Mouse (Mus musculus): ENCODE data around the gene Slx1b. TPM values are rescaled to one million over a fixed set of nuclear protein-coding genes. Genes with fewer than 3 reads are reported as not detected.

The Slx1b gene
- polyA plus RNA-seq, 1 experiment = 13.2 TPM

GRCm38 (mm10) chr7:126702861-126703756 is 7.5 kb upstream of the Slx1b start:
- H3K27ac ChIP-seq (ENCODE audit: insufficient read depth, low read length) = peak overlapping the region; percentile 100
- H3K4me1 ChIP-seq (ENCODE audit: control insufficient read depth, insufficient read depth, insufficient read length) = peaks cover 26% of the 10 kb centered on the region
- H3K4me3 ChIP-seq (ENCODE audit: extremely low read depth, insufficient read depth, insufficient read length) = peak overlapping the region; percentile 83
- peak in 1 of 2 experiments; percentile 75 for DNase-seq (ENCODE audit: low read depth in 1 of 2, low spot score in 2 of 2)
- 13% methylated on average over 12 of the region's 12 CpGs for WGBS
- TF ChIP-seq CTCF (IDR thresholded peaks at IDR 0.05; ENCODE audit: extremely low read depth, insufficient read depth, insufficient read length, insufficient replicate concordance) = no peak
- peak; percentile 77 for TF ChIP-seq POLR2A (IDR thresholded peaks at IDR 0.05; ENCODE audit: low read depth, low read length)
- H3K36me3 ChIP-seq (ENCODE audit: control insufficient read depth, insufficient read depth, low read length) = peaks cover 46% of the 10 kb centered on the region
- no peaks in the 10 kb centered on the region for H3K27me3 ChIP-seq (ENCODE audit: control insufficient read depth, insufficient read depth, low read length)

GRCm38 (mm10) chr7:126702358-126702757 is 6.8 kb upstream of the Slx1b start:
- TF ChIP-seq CTCF (IDR thresholded peaks at IDR 0.05; ENCODE audit: extremely low read depth, insufficient read depth, insufficient read length, insufficient replicate concordance) = no peak
- peak; percentile 62; the same call in 1 of the 2 replicates for TF ChIP-seq POLR2A (IDR thresholded peaks at IDR 0.05; ENCODE audit: low read depth, low read length)
- Histone ChIP-seq H3K27me3 (ENCODE audit: control insufficient read depth, insufficient read depth, low read length) (no peaks in the 10 kb centered on the region), H3K4me3 (ENCODE audit: extremely low read depth, insufficient read depth, insufficient read length) (peak overlapping the region; percentile 83), H3K27ac (ENCODE audit: insufficient read depth, low read length) (peak overlapping the region; percentile 100), H3K4me1 (ENCODE audit: control insufficient read depth, insufficient read depth, insufficient read length) (peaks cover 22% of the 10 kb centered on the region), H3K36me3 (ENCODE audit: control insufficient read depth, insufficient read depth, low read length) (peaks cover 46% of the 10 kb centered on the region)
- DNase-seq (ENCODE audit: low read depth in 1 of 2, low spot score in 2 of 2) = peak; percentile 74 to 75
- whole genome bisulfite sequencing = 15% methylated on average over 6 of the region's 6 CpGs

- Histone ChIP-seq H3K27ac (ENCODE audit: insufficient read depth, low read length) (peak overlapping the region; percentile 100), H3K36me3 (ENCODE audit: control insufficient read depth, insufficient read depth, low read length) (peaks cover 46% of the 10 kb centered on the region), H3K4me3 (ENCODE audit: extremely low read depth, insufficient read depth, insufficient read length) (peak overlapping the region; percentile 83), H3K4me1 (ENCODE audit: control insufficient read depth, insufficient read depth, insufficient read length) (peaks cover 23% of the 10 kb centered on the region), H3K27me3 (ENCODE audit: control insufficient read depth, insufficient read depth, low read length) (no peaks in the 10 kb centered on the region)
- DNase-seq (ENCODE audit: low read depth in 1 of 2, low spot score in 2 of 2) = peak in 1 of 2 experiments; percentile 44
- 31% methylated on average over 24 of the region's 24 CpGs for WGBS
- no peak for TF ChIP-seq CTCF (IDR thresholded peaks at IDR 0.05; ENCODE audit: extremely low read depth, insufficient read depth, insufficient read length, insufficient replicate concordance)
- TF ChIP-seq POLR2A (IDR thresholded peaks at IDR 0.05; ENCODE audit: low read depth, low read length) = no peak
Observed at GRCm38 (mm10) chr7:126701559-126702357, 6.2 kb upstream of the Slx1b start.

- H3K36me3 ChIP-seq (ENCODE audit: control insufficient read depth, insufficient read depth, low read length) = peaks cover 46% of the 10 kb centered on the region
- H3K27ac ChIP-seq (ENCODE audit: insufficient read depth, low read length) = peak overlapping the region; percentile 100
- peak; percentile 86 to 93 for DNase-seq (ENCODE audit: low read depth in 1 of 2, low spot score in 2 of 2)
- TF ChIP-seq POLR2A (IDR thresholded peaks at IDR 0.05; ENCODE audit: low read depth, low read length) (no peak), CTCF (IDR thresholded peaks at IDR 0.05; ENCODE audit: extremely low read depth, insufficient read depth, insufficient read length, insufficient replicate concordance) (peak; percentile 93)
- peaks cover 26% of the 10 kb centered on the region for H3K4me1 ChIP-seq (ENCODE audit: control insufficient read depth, insufficient read depth, insufficient read length)
- peak overlapping the region; percentile 83; the same call in 1 of the 2 replicates for H3K4me3 ChIP-seq (ENCODE audit: extremely low read depth, insufficient read depth, insufficient read length)
- H3K27me3 ChIP-seq (ENCODE audit: control insufficient read depth, insufficient read depth, low read length) = no peaks in the 10 kb centered on the region
- WGBS = under 1% methylated on average over 11 of the region's 11 CpGs
Observed at GRCm38 (mm10) chr7:126701070-126701469, 5.5 kb upstream of the Slx1b start.

GRCm38 (mm10) chr7:126700063-126701015 is 4.8 kb upstream of the Slx1b start:
- no peak for TF ChIP-seq CTCF (IDR thresholded peaks at IDR 0.05; ENCODE audit: extremely low read depth, insufficient read depth, insufficient read length, insufficient replicate concordance)
- no peak for TF ChIP-seq POLR2A (IDR thresholded peaks at IDR 0.05; ENCODE audit: low read depth, low read length)
- peak overlapping the region; percentile 47 for H3K27ac ChIP-seq (ENCODE audit: insufficient read depth, low read length)

GRCm38 (mm10) chr7:126697838-126698237 is 2.3 kb upstream of the Slx1b start:
- 74% methylated on average over 8 of the region's 8 CpGs for WGBS
- DNase-seq (ENCODE audit: low read depth in 1 of 2, low spot score in 2 of 2) = no peak
- Histone ChIP-seq H3K4me1 (ENCODE audit: control insufficient read depth, insufficient read depth, insufficient read length) (peaks cover 21% of the 10 kb centered on the region), H3K27me3 (ENCODE audit: control insufficient read depth, insufficient read depth, low read length) (no peaks in the 10 kb centered on the region), H3K27ac (ENCODE audit: insufficient read depth, low read length) (0 out of 2 replicates have a peak overlapping the region, but pooled peaks have one; percentile 26), H3K4me3 (ENCODE audit: extremely low read depth, insufficient read depth, insufficient read length) (no peak overlapping the region), H3K36me3 (ENCODE audit: control insufficient read depth, insufficient read depth, low read length) (peaks cover 38% of the 10 kb centered on the region)
- TF ChIP-seq POLR2A (IDR thresholded peaks at IDR 0.05; ENCODE audit: low read depth, low read length) (no peak), CTCF (IDR thresholded peaks at IDR 0.05; ENCODE audit: extremely low read depth, insufficient read depth, insufficient read length, insufficient replicate concordance) (no peak)

More at GRCm38 (mm10) chr7:126700063-126701015, 4.8 kb upstream of the Slx1b start:
- Histone ChIP-seq H3K4me1 (ENCODE audit: control insufficient read depth, insufficient read depth, insufficient read length) (peaks cover 21% of the 10 kb centered on the region), H3K4me3 (ENCODE audit: extremely low read depth, insufficient read depth, insufficient read length) (peak overlapping the region; percentile 9; the same call in 1 of the 2 replicates), H3K27me3 (ENCODE audit: control insufficient read depth, insufficient read depth, low read length) (no peaks in the 10 kb centered on the region), H3K36me3 (ENCODE audit: control insufficient read depth, insufficient read depth, low read length) (peaks cover 46% of the 10 kb centered on the region)
- WGBS = 81% methylated on average over 25 of the region's 25 CpGs
- DNase-seq (ENCODE audit: low read depth in 1 of 2, low spot score in 2 of 2) = no peak
